In the genomic region with DNA sequence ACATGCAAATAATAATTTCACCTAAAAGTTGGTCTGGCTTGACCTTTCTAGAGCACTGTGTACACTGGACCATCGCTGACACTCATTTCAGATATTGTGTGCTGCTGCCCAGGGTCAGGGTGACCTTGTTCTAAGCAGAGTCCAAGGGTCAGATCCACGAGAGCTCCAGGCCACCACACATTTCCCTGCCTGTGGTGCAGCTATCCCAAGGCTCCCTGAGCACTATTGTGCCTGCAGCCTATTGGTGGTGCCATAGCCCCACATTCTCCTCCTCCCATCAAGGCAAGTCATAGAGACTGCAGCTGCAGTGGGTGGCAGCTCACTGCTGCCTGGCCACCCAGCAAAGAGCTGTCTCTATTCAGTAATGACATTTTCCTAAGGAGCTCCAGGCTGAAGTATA, we compare ENCODE assay signal across 29 mouse cellular contexts. TPM values are rescaled to one million over a fixed set of nuclear protein-coding genes. Genes with fewer than 3 reads are reported as not detected.
DNase-seq lines count a peak whose midpoint lies in the region; ATAC-seq and TF ChIP-seq lines count a peak whose summit lies in the region.
"Had no signal": no experiment of that assay in that cellular context is flagged by ENCODE, and none has a peak within 500 bp of the region (broad histone marks: within the 10 kb centered on the region; RNA-seq: fewer than 3 reads in every experiment).

No protein-coding gene starts in this region.

- TF ChIP-seq CTCF in bone marrow, adult 2 months (IDR thresholded peaks at IDR 0.05; ENCODE audit: control insufficient read depth, insufficient read depth, low read length) = 0 out of 2 replicates have a peak, but pooled peaks have one; percentile 3

- no peak overlapping the region for H3K9ac ChIP-seq in forebrain, embryonic 11.5 days (ENCODE audit: low read length)
- H3K9ac ChIP-seq in forebrain, embryonic 14.5 days (ENCODE audit: low read length) = no peak overlapping the region
- H3K9ac ChIP-seq: embryonic facial prominence, embryonic 13.5 days; hindbrain, embryonic 15.5 days; liver, embryonic 13.5 days; midbrain, embryonic 13.5 days; neural tube, embryonic 12.5 days had no signal

- no peak for TF ChIP-seq POLR2A in bone marrow, adult 2 months (IDR thresholded peaks at IDR 0.05; ENCODE audit: borderline replicate concordance, control insufficient read depth, low read depth, low read length)

- H3K27me3 ChIP-seq in forebrain, embryonic 11.5 days (ENCODE audit: control insufficient read depth, insufficient read depth, low read length) = no peaks in the 10 kb centered on the region
- H3K27me3 ChIP-seq in forebrain, embryonic 14.5 days (replicated peaks; ENCODE audit: control insufficient read depth, insufficient read depth, low read length) = no peaks in the 10 kb centered on the region
- H3K27me3 ChIP-seq: embryonic facial prominence, embryonic 13.5 days; hindbrain, embryonic 15.5 days; liver, embryonic 13.5 days; midbrain, embryonic 13.5 days; neural tube, embryonic 12.5 days had no signal

- H3K36me3 ChIP-seq in forebrain, embryonic 11.5 days (ENCODE audit: control insufficient read depth, insufficient read depth, low read length) = no peaks in the 10 kb centered on the region
- no peaks in the 10 kb centered on the region for H3K36me3 ChIP-seq in forebrain, embryonic 14.5 days (ENCODE audit: control insufficient read depth, insufficient read depth, low read length)
- H3K36me3 ChIP-seq: embryonic facial prominence, embryonic 13.5 days; heart, embryonic 10.5 days; hindbrain, embryonic 15.5 days; liver, embryonic 13.5 days; midbrain, embryonic 13.5 days; neural tube, embryonic 12.5 days had no signal

- no peak overlapping the region for H3K27ac ChIP-seq in forebrain, embryonic 11.5 days (ENCODE audit: low read depth, low read length)
- no peak overlapping the region for H3K27ac ChIP-seq in forebrain, embryonic 14.5 days (ENCODE audit: low read depth, low read length)
- H3K27ac ChIP-seq in bone marrow, adult 2 months (ENCODE audit: control insufficient read depth, insufficient read depth, low read depth, low read length, poor library complexity) = no peak overlapping the region
- H3K27ac ChIP-seq: embryonic facial prominence, embryonic 13.5 days; heart, embryonic 10.5 days; hindbrain, embryonic 15.5 days; left cerebral cortex, adult 2 months; liver, embryonic 13.5 days; midbrain, embryonic 13.5 days; neural tube, embryonic 12.5 days had no signal

- no peak overlapping the region for H3K4me2 ChIP-seq in forebrain, embryonic 11.5 days (ENCODE audit: low read depth, low read length, severe bottlenecking)
- no peak overlapping the region for H3K4me2 ChIP-seq in forebrain, embryonic 14.5 days (ENCODE audit: low read length)
- H3K4me2 ChIP-seq: embryonic facial prominence, embryonic 13.5 days; hindbrain, embryonic 15.5 days; liver, embryonic 13.5 days; midbrain, embryonic 13.5 days; neural tube, embryonic 12.5 days had no signal

- intact Hi-C loops in heart, postnatal 10 days (cut with DNase I) = no loop called here

- H3K4me3 ChIP-seq in forebrain, embryonic 11.5 days (ENCODE audit: low read depth, low read length) = no peak overlapping the region
- no peak overlapping the region for H3K4me3 ChIP-seq in forebrain, embryonic 14.5 days (ENCODE audit: low read depth, low read length)
- H3K4me3 ChIP-seq in bone marrow, adult 2 months (replicated peaks; ENCODE audit: control insufficient read depth, low read depth, low read length) = no peak overlapping the region
- H3K4me3 ChIP-seq: embryonic facial prominence, embryonic 13.5 days; heart, embryonic 10.5 days; hindbrain, embryonic 15.5 days; left cerebral cortex, adult 2 months; liver, embryonic 13.5 days; midbrain, embryonic 13.5 days; neural tube, embryonic 12.5 days had no signal

- peak; percentile 30; the same call in 1 of the 2 replicates for ATAC-seq in forebrain, embryonic 11.5 days (replicated peaks; ENCODE audit: low FRiP score)
- ATAC-seq in forebrain, embryonic 14.5 days = no peak
- peak; percentile 24; the same call in 1 of the 2 replicates for ATAC-seq in neutrophil, adult 5-6 weeks (ENCODE audit: extremely low read depth, insufficient number of reproducible peaks, low FRiP score, poor library complexity, severe bottlenecking)
- ATAC-seq: forebrain, embryonic 16.5 days; intestine, embryonic 16.5 days; midbrain, embryonic 13.5 days had no signal

- no peaks in the 10 kb centered on the region for H3K9me3 ChIP-seq in forebrain, embryonic 11.5 days (ENCODE audit: control insufficient read depth, low read length)
- H3K9me3 ChIP-seq in forebrain, embryonic 14.5 days (replicated peaks; ENCODE audit: control insufficient read depth, low read length) = no peaks in the 10 kb centered on the region
- H3K9me3 ChIP-seq: embryonic facial prominence, embryonic 13.5 days; heart, embryonic 10.5 days; hindbrain, embryonic 15.5 days; liver, embryonic 13.5 days; midbrain, embryonic 13.5 days; neural tube, embryonic 12.5 days had no signal

- 66% methylated on average over 2 of the region's 2 CpGs for WGBS in forebrain, embryonic 11.5 days
- WGBS in forebrain, embryonic 14.5 days = 79% methylated on average over 2 of the region's 2 CpGs
- 61% methylated on average over 2 of the region's 2 CpGs for WGBS in bone marrow, adult 2 months

- DNase-seq in forebrain, embryonic 11.5 days (ENCODE audit: low spot score) = no peak
- DNase-seq in forebrain, embryonic 14.5 days (ENCODE audit: low spot score) = no peak
- peak; percentile 6 for DNase-seq in lung, postnatal 36 days
- DNase-seq in lung, postnatal 25 days (ENCODE audit: low spot score) = no peak
- no peak for DNase-seq in heart, postnatal 10 days
- DNase-seq: adrenal gland, adult 2 months; cerebellum, adult 9-10 months; kidney, postnatal 4 days; layer of hippocampus, adult 9-11 months; left cerebral cortex, postnatal 4 days; liver, embryonic 13.5 days; retina, postnatal 1 day; thymus, postnatal 25 days had no signal

- no peaks in the 10 kb centered on the region for H3K4me1 ChIP-seq in forebrain, embryonic 11.5 days (replicated peaks; ENCODE audit: control insufficient read depth, insufficient read depth, low read length)
- no peaks in the 10 kb centered on the region for H3K4me1 ChIP-seq in forebrain, embryonic 14.5 days (ENCODE audit: control insufficient read depth, insufficient read depth, low read length)
- peaks cover 3% of the 10 kb centered on the region; the same call in 1 of the 2 replicates for H3K4me1 ChIP-seq in bone marrow, adult 2 months (ENCODE audit: control insufficient read depth, insufficient read depth, low read length)
- H3K4me1 ChIP-seq: embryonic facial prominence, embryonic 13.5 days; heart, embryonic 10.5 days; hindbrain, embryonic 15.5 days; liver, embryonic 13.5 days; midbrain, embryonic 13.5 days; neural tube, embryonic 12.5 days had no signal

RNA-seq across cellular contexts. Expression of a gene that starts 2.7 kb away (rescaled TPM):
- polyA plus RNA-seq in forebrain, embryonic 11.5 days (2014; fragmentation: Nextera tagmentation; extraction: Ambion mirVana) = not detected in 2 replicates
- not detected in 2 replicates for polyA plus RNA-seq in forebrain, embryonic 14.5 days (2014; fragmentation: Nextera tagmentation; extraction: Ambion mirVana)
- not detected in 2 replicates for polyA plus RNA-seq in bone marrow, adult 2 months (2011; ENCODE audit: insufficient read depth, insufficient read length, low replicate concordance, missing spikeins)
- not detected in 2 replicates for total RNA-seq in neutrophil, adult 5-6 weeks (2017)
- total RNA-seq in heart, postnatal 10 days (2021) = not detected
- total RNA-seq: adrenal gland, adult 2 months; gastrocnemius, adult 18-20 months; heart, postnatal 25 days; left cerebral cortex, adult 2 months; left cerebral cortex, postnatal 4 days; megakaryocyte, adult 5-6 weeks; MEL had no signal
- polyA plus RNA-seq: adrenal gland, adult 2 months; cortical plate, adult 2 months; embryonic facial prominence, embryonic 13.5 days; forebrain, embryonic 16.5 days; heart, embryonic 10.5 days; hindbrain, embryonic 15.5 days; intestine, embryonic 16.5 days; kidney, embryonic 14.5 days; liver, embryonic 13.5 days; midbrain, embryonic 13.5 days; neural tube, embryonic 12.5 days had no signal
